Mouse (Mus musculus): ENCODE measurements around the gene Adcy2. TPM values are rescaled to one million over a fixed set of nuclear protein-coding genes. Genes with fewer than 3 reads are reported as not detected.

Adcy2 gene
- polyA plus RNA-seq, 1 experiment: 2.7 TPM

- TF ChIP-seq POLR2A (IDR thresholded peaks at IDR 0.05; ENCODE audit: control insufficient read depth, low read depth, low read length): no peak
- no peak for TF ChIP-seq CTCF (IDR thresholded peaks at IDR 0.05; ENCODE audit: control insufficient read depth, insufficient read depth, insufficient replicate concordance, low read depth, low read length)
- no peaks in the 10 kb centered on the region for H3K27me3 ChIP-seq (ENCODE audit: control insufficient read depth, insufficient read depth, low read length)
- no peaks in the 10 kb centered on the region for H3K36me3 ChIP-seq (ENCODE audit: control insufficient read depth, insufficient read depth, low read length)
- H3K27ac ChIP-seq (ENCODE audit: control insufficient read depth, insufficient read depth, low read depth, low read length): no peak overlapping the region
- no peaks in the 10 kb centered on the region for H3K4me1 ChIP-seq (ENCODE audit: control insufficient read depth, insufficient read depth, low read length)
- no peak overlapping the region for H3K4me3 ChIP-seq (ENCODE audit: control insufficient read depth, low read depth, low read length)
These were observed 372.3 kb downstream of the Adcy2 start for GRCm38 (mm10) chr13:68627041-68627440.

- no peak for TF ChIP-seq POLR2A (IDR thresholded peaks at IDR 0.05; ENCODE audit: control insufficient read depth, low read depth, low read length)
- no peak for TF ChIP-seq CTCF (IDR thresholded peaks at IDR 0.05; ENCODE audit: control insufficient read depth, insufficient read depth, insufficient replicate concordance, low read depth, low read length)
- H3K4me3 ChIP-seq (ENCODE audit: control insufficient read depth, low read depth, low read length): no peak overlapping the region
- H3K36me3 ChIP-seq (ENCODE audit: control insufficient read depth, insufficient read depth, low read length): no peaks in the 10 kb centered on the region
- no peaks in the 10 kb centered on the region for H3K27me3 ChIP-seq (ENCODE audit: control insufficient read depth, insufficient read depth, low read length)
- H3K4me1 ChIP-seq (ENCODE audit: control insufficient read depth, insufficient read depth, low read length): no peaks in the 10 kb centered on the region
- H3K27ac ChIP-seq (ENCODE audit: control insufficient read depth, insufficient read depth, low read depth, low read length): no peak overlapping the region
These were observed 376.5 kb downstream of the Adcy2 start for GRCm38 (mm10) chr13:68622792-68623191.

- peaks cover 9% of the 10 kb centered on the region for H3K4me1 ChIP-seq (ENCODE audit: control insufficient read depth, insufficient read depth, low read length)
- no peak overlapping the region for H3K27ac ChIP-seq (ENCODE audit: control insufficient read depth, insufficient read depth, low read depth, low read length)
- TF ChIP-seq POLR2A (IDR thresholded peaks at IDR 0.05; ENCODE audit: control insufficient read depth, low read depth, low read length) (no peak), CTCF (IDR thresholded peaks at IDR 0.05; ENCODE audit: control insufficient read depth, insufficient read depth, insufficient replicate concordance, low read depth, low read length) (no peak)
- H3K27me3 ChIP-seq (ENCODE audit: control insufficient read depth, insufficient read depth, low read length): no peaks in the 10 kb centered on the region
- H3K4me3 ChIP-seq (ENCODE audit: control insufficient read depth, low read depth, low read length): peak overlapping the region; percentile 35
- H3K36me3 ChIP-seq (ENCODE audit: control insufficient read depth, insufficient read depth, low read length): no peaks in the 10 kb centered on the region
These were observed 391.5 kb downstream of the Adcy2 start for GRCm38 (mm10) chr13:68607652-68608405.

GRCm38 (mm10) chr13:68605689-68606126, 393.6 kb downstream of the Adcy2 start:
- Histone ChIP-seq H3K4me3 (ENCODE audit: control insufficient read depth, low read depth, low read length) (peak overlapping the region; percentile 75), H3K36me3 (ENCODE audit: control insufficient read depth, insufficient read depth, low read length) (no peaks in the 10 kb centered on the region), H3K4me1 (ENCODE audit: control insufficient read depth, insufficient read depth, low read length) (peaks cover 9% of the 10 kb centered on the region), H3K27me3 (ENCODE audit: control insufficient read depth, insufficient read depth, low read length) (no peaks in the 10 kb centered on the region), H3K27ac (ENCODE audit: control insufficient read depth, insufficient read depth, low read depth, low read length) (no peak overlapping the region)
- TF ChIP-seq CTCF (IDR thresholded peaks at IDR 0.05; ENCODE audit: control insufficient read depth, insufficient read depth, insufficient replicate concordance, low read depth, low read length) (no peak), POLR2A (IDR thresholded peaks at IDR 0.05; ENCODE audit: control insufficient read depth, low read depth, low read length) (no peak; the same call in 1 of the 2 replicates)

- Histone ChIP-seq H3K27ac (ENCODE audit: control insufficient read depth, insufficient read depth, low read depth, low read length) (no peak overlapping the region), H3K4me1 (ENCODE audit: control insufficient read depth, insufficient read depth, low read length) (peaks cover 6% of the 10 kb centered on the region), H3K36me3 (ENCODE audit: control insufficient read depth, insufficient read depth, low read length) (no peaks in the 10 kb centered on the region), H3K27me3 (ENCODE audit: control insufficient read depth, insufficient read depth, low read length) (no peaks in the 10 kb centered on the region), H3K4me3 (ENCODE audit: control insufficient read depth, low read depth, low read length) (no peak overlapping the region)
- no peak for TF ChIP-seq POLR2A (IDR thresholded peaks at IDR 0.05; ENCODE audit: control insufficient read depth, low read depth, low read length)
- TF ChIP-seq CTCF (IDR thresholded peaks at IDR 0.05; ENCODE audit: control insufficient read depth, insufficient read depth, insufficient replicate concordance, low read depth, low read length): no peak
These were observed 396.3 kb downstream of the Adcy2 start for GRCm38 (mm10) chr13:68603085-68603484.

- H3K4me1 ChIP-seq (ENCODE audit: control insufficient read depth, insufficient read depth, low read length): peaks cover 7% of the 10 kb centered on the region
- H3K4me3 ChIP-seq (ENCODE audit: control insufficient read depth, low read depth, low read length): no peak overlapping the region
- no peaks in the 10 kb centered on the region for H3K27me3 ChIP-seq (ENCODE audit: control insufficient read depth, insufficient read depth, low read length)
- H3K36me3 ChIP-seq (ENCODE audit: control insufficient read depth, insufficient read depth, low read length): no peaks in the 10 kb centered on the region
- no peak for TF ChIP-seq CTCF (IDR thresholded peaks at IDR 0.05; ENCODE audit: control insufficient read depth, insufficient read depth, insufficient replicate concordance, low read depth, low read length)
- TF ChIP-seq POLR2A (IDR thresholded peaks at IDR 0.05; ENCODE audit: control insufficient read depth, low read depth, low read length): no peak
- H3K27ac ChIP-seq (ENCODE audit: control insufficient read depth, insufficient read depth, low read depth, low read length): no peak overlapping the region
These were observed 398.2 kb downstream of the Adcy2 start for GRCm38 (mm10) chr13:68601184-68601583.

- peaks cover 7% of the 10 kb centered on the region for H3K4me1 ChIP-seq (ENCODE audit: control insufficient read depth, insufficient read depth, low read length)
- TF ChIP-seq CTCF (IDR thresholded peaks at IDR 0.05; ENCODE audit: control insufficient read depth, insufficient read depth, insufficient replicate concordance, low read depth, low read length): no peak
- no peak for TF ChIP-seq POLR2A (IDR thresholded peaks at IDR 0.05; ENCODE audit: control insufficient read depth, low read depth, low read length)
- no peak overlapping the region for H3K27ac ChIP-seq (ENCODE audit: control insufficient read depth, insufficient read depth, low read depth, low read length)
- peak overlapping the region; percentile 86 for H3K4me3 ChIP-seq (ENCODE audit: control insufficient read depth, low read depth, low read length)
- H3K36me3 ChIP-seq (ENCODE audit: control insufficient read depth, insufficient read depth, low read length): no peaks in the 10 kb centered on the region
- no peaks in the 10 kb centered on the region for H3K27me3 ChIP-seq (ENCODE audit: control insufficient read depth, insufficient read depth, low read length)
These were observed 400.4 kb downstream of the Adcy2 start for GRCm38 (mm10) chr13:68598953-68599352.
